Mouse (Mus musculus) heart, embryonic 11.5 days (tissue): ENCODE data around the gene 1500009L16Rik. TPM values are rescaled to one million over a fixed set of nuclear protein-coding genes. Genes with fewer than 3 reads are reported as not detected.

Experiments used
- ATAC-seq: fragments of 200-750 bp; cut with Nextera tagmentation; replicated peaks from 2 replicates; pipeline ENCODE4 v1.8.0; 2017; ENCODE audit warnings: moderate library complexity; ENCODE audit not compliant: insufficient number of reproducible peaks, low FRiP score, low TSS enrichment
- H3K27ac ChIP-seq: fragments of 300-500 bp; sonication (generic); 2 replicates; pipeline ENCODE4 v1.5.1; 2014; ENCODE audit warnings: mild to moderate bottlenecking, low read depth, low read length
- H3K27me3 ChIP-seq: fragments of 300-500 bp; sonication (generic); 2 replicates; pipeline ENCODE4 v1.6.1; 2014; ENCODE audit warnings: mild to moderate bottlenecking, low read length, mixed read lengths; ENCODE audit not compliant: control insufficient read depth, insufficient read depth
- H3K36me3 ChIP-seq: fragments of 300-500 bp; sonication (generic); 2 replicates; pipeline ENCODE4 v1.6.1; 2014; ENCODE audit warnings: mild to moderate bottlenecking, low read length, moderate library complexity, mixed read lengths; ENCODE audit not compliant: control insufficient read depth, insufficient read depth
- H3K4me1 ChIP-seq: fragments of 300-500 bp; sonication (generic); 2 replicates; pipeline ENCODE4 v1.6.1; 2014; ENCODE audit warnings: low read length; ENCODE audit not compliant: control insufficient read depth, insufficient read depth
- H3K4me2 ChIP-seq: fragments of 300-500 bp; sonication (generic); 2 replicates; pipeline ENCODE4 v1.6.1; 2014; ENCODE audit warnings: mild to moderate bottlenecking, moderate library complexity
- H3K4me3 ChIP-seq: fragments of 300-500 bp; sonication (generic); 2 replicates; pipeline ENCODE4 v1.5.1; 2014; ENCODE audit warnings: low read depth, low read length
- H3K9ac ChIP-seq: fragments of 300-500 bp; sonication (generic); 2 replicates; pipeline ENCODE4 v1.6.1; 2014; ENCODE audit warnings: mild to moderate bottlenecking, low read depth, low read length, moderate library complexity
- H3K9me3 ChIP-seq: fragments of 300-500 bp; sonication (generic); replicated peaks from 2 replicates; pipeline ENCODE4 v1.6.1; 2016; ENCODE audit warnings: low read length; ENCODE audit not compliant: control insufficient read depth
- WGBS: fragments of 180-500 bp; shearing (Covaris S2); extraction: QIAGEN DNeasy Blood & Tissue Kit; methylation state at CpG from one replicate; pipeline ENCODE4 v1.1.7; 2014; ENCODE audit not compliant: insufficient replicate concordance; 5-methylcytosine and 5-hydroxymethylcytosine counted together
- polyA plus RNA-seq: library from polyadenylated mRNA; unstranded; fragments of >200 nt; fragmentation: Nextera tagmentation; extraction: Ambion mirVana; gene quantifications from 2 replicates; pipeline ENCODE4 v1.2.1, GENCODE M21; 2014

Gene 1500009L16Rik
- polyA plus RNA-seq, 1 experiment from 2014 or later: 20.2 TPM

DNA sequence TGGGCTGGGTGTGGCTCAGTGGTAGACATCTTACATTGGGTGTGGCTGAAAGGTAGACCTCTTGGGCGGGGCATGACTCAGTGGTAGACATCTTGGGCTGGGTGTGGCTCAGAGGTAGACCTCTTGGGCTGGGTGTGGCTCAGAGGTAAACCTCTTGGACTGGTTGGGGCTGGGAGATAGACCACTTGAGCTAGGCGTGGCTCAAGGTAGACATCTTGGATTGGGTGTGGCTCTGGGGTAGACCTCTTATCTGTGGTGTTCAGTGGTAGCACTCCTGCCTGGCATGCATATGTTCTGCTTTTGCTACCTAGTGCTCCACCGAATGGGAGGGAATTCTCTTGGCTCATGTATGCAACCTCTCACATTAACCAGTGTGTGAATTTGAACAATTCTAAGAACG is 11.1 kb downstream of the 1500009L16Rik start:
- Histone ChIP-seq H3K4me3 (no peak overlapping the region), H3K4me2 (no peak overlapping the region), H3K27ac (no peak overlapping the region), H3K4me1 (no peaks in the 10 kb centered on the region), H3K36me3 (no peaks in the 10 kb centered on the region), H3K9ac (no peak overlapping the region), H3K27me3 (no peaks in the 10 kb centered on the region), H3K9me3 (no peaks in the 10 kb centered on the region)
- no peak for ATAC-seq
- 79% methylated on average over 4 of the region's 4 CpGs for WGBS

DNA sequence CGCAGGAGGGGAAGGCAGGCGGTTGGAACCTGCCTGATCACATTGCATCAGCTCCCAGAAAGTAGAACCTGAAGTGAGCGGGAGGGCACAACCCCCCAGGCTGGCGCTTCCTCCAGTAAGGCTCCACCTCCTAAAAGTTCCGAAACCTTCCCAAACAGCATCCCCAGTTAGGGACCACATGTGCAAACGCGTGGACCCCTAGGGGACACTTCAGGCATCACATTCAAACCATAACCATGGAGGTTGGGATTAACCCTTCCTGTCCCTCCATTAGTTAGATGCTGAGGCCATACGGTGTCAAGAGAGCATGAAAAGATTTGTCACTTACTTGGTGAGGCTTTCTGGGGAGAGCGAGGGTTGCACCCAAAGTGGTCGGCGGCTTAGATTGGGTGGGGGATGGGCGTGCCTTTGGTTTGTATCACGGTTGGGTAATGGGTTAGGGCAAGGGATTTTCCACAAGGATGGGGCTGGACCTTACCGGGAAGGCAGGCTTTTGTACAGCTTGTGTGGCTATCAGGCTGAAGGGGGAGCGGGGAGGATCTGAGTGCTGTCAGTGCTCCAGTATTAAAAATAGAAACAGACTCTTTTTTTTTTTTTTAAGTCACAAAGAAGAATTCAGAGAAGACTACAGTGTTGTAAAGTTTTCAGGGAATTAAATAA is 16.5 kb downstream of the 1500009L16Rik start:
- Histone ChIP-seq H3K27me3 (no peaks in the 10 kb centered on the region), H3K4me1 (peaks cover 3% of the 10 kb centered on the region; the same call in 1 of the 2 replicates), H3K4me3 (no peak overlapping the region), H3K9me3 (peaks cover 8% of the 10 kb centered on the region), H3K36me3 (no peaks in the 10 kb centered on the region), H3K9ac (no peak overlapping the region), H3K4me2 (no peak overlapping the region), H3K27ac (no peak overlapping the region)
- ATAC-seq: 0 out of 2 replicates have a peak, but pooled peaks have one; percentile 22
- WGBS: 62% methylated on average over 15 of the region's 15 CpGs

DNA sequence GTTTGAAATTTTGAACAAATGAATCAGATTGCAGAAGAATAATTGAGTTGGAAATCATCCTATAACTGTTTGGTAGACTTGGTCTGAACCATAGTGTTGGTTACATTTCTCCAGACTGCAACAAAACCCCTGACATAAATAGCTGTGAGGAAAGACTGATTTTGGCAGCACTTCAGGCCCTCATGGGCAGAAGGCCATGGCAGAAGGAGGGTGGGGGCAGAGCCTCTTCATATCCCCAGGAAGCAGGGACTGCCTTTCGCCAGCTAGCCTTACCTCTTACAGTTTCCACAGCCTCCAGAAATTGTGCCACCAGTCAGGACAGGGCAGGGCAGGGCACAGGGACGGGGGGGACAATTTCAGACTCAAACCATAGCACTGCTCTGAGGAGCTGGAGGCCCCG is 22.0 kb downstream of the 1500009L16Rik start:
- no peaks in the 10 kb centered on the region for H3K4me1 ChIP-seq
- H3K4me3 ChIP-seq: no peak overlapping the region
- H3K9ac ChIP-seq: no peak overlapping the region
- no peak for ATAC-seq
- H3K4me2 ChIP-seq: no peak overlapping the region
- peaks cover 10% of the 10 kb centered on the region for H3K9me3 ChIP-seq
- no peaks in the 10 kb centered on the region for H3K27me3 ChIP-seq
- H3K36me3 ChIP-seq: no peaks in the 10 kb centered on the region
- WGBS: 87% methylated on average over 3 of the region's 3 CpGs
- H3K27ac ChIP-seq: no peak overlapping the region

DNA sequence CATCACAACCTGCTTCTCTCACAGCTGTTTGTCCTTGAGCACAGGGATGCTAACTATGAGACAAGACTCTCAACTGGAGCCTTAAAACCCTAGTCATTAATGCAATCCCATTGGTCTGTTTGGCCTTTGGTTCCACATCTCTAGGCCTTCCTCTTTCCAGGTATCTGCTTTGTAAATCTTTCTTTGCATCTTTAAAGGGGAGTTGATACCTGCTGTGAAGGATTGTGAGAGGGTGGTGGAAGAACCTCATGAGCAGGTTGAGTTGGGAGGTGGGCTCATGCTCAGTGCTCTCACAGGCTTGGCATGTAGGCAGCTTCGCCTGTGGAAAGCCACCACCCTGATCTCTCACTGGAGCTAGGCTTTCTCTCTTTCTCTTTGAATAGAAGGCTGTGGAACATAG is 30.4 kb downstream of the 1500009L16Rik start:
- no peaks in the 10 kb centered on the region for H3K27me3 ChIP-seq
- H3K36me3 ChIP-seq: no peaks in the 10 kb centered on the region
- no peak for ATAC-seq
- 67% methylated on average over 1 of the region's 1 CpGs for WGBS
- no peak overlapping the region for H3K27ac ChIP-seq
- no peak overlapping the region for H3K4me2 ChIP-seq
- H3K4me3 ChIP-seq: no peak overlapping the region
- peaks cover 4% of the 10 kb centered on the region; the same call in 1 of the 2 replicates for H3K4me1 ChIP-seq
- no peak overlapping the region for H3K9ac ChIP-seq
- H3K9me3 ChIP-seq: no peaks in the 10 kb centered on the region

DNA sequence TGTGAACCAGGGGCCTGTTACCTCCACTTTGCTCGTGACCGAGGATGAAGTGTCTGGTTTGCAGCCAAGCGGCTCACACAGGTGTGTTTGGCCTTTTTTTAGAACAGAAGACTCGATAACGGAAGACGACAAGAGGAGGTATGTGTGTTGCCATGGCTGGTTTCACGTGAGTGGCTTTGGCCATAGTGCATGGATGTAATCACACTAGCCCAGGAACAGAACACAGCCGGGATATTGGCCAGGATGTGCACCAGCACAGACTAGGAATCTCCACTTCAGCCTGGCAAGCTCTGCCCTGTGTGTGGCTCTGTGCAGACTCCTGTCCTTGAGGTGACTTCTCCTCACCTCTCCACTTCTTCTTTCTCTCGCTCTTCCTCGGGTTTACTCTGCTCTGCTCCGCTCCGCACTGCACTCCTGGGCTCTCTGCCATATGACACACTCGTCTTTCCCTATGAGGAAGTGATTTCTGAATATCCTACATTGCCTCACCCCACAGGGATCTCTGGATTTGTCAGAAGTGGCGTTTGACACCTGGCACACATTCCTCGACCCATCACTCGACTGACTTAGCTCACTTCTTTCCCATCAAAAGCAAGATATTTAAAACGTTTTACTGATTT is 34.8 kb downstream of the 1500009L16Rik start:
- 75% methylated on average over 17 of the region's 17 CpGs for WGBS
- no peaks in the 10 kb centered on the region for H3K36me3 ChIP-seq
- no peaks in the 10 kb centered on the region for H3K9me3 ChIP-seq
- ATAC-seq: no peak
- H3K27ac ChIP-seq: no peak overlapping the region
- no peak overlapping the region for H3K4me2 ChIP-seq
- H3K27me3 ChIP-seq: no peaks in the 10 kb centered on the region
- H3K4me1 ChIP-seq: peaks cover 11% of the 10 kb centered on the region
- H3K9ac ChIP-seq: no peak overlapping the region
- H3K4me3 ChIP-seq: no peak overlapping the region

DNA sequence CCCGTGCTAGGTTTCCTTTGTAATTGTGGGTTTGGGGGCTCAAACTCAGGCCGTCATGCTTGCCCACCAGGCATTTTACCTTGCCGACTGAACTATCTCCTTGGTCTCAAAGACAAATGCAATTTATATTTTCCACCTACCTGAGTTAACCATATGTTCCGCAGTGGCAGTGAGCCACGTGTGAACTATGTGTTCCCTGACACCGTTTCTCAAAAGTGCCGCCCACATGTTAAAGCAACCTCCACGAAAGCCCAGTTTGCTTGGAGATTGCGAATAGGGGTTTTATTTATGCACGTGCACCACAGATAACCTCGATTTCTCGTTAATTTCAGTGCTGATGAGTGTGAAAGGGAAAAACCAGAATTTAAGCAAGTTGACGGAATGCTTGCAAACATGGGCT is 36.1 kb downstream of the 1500009L16Rik start:
- Histone ChIP-seq H3K4me1 (peaks cover 11% of the 10 kb centered on the region), H3K9ac (no peak overlapping the region), H3K27me3 (no peaks in the 10 kb centered on the region), H3K27ac (no peak overlapping the region), H3K36me3 (no peaks in the 10 kb centered on the region), H3K4me3 (no peak overlapping the region), H3K4me2 (no peak overlapping the region), H3K9me3 (no peaks in the 10 kb centered on the region; the same call in 1 of the 2 replicates)
- no peak for ATAC-seq
- 85% methylated on average over 13 of the region's 13 CpGs for WGBS

DNA sequence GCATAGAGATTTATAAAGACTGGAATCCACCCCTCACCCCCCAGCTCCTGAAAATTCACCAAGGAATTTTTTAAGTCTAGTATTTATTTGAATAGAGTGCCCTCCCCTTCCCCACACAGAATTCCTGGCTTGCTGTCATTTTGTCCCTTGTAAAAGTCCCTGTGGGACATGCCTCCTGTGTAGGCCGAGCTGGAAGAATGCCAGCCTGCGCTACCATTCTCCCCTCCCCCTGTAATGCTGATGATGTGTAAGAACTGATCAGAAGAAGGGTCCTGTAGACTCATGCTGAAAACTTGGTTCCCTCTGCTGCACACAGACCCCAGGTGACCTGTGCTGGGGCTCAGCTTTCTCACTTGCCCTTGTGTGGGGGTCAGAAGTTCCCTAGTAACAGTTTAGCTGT is 37.9 kb downstream of the 1500009L16Rik start:
- H3K36me3 ChIP-seq: no peaks in the 10 kb centered on the region
- H3K9me3 ChIP-seq: peaks cover 4% of the 10 kb centered on the region; the same call in 1 of the 2 replicates
- ATAC-seq: no peak
- H3K4me3 ChIP-seq: no peak overlapping the region
- H3K27ac ChIP-seq: no peak overlapping the region
- WGBS: 58% methylated on average over 2 of the region's 2 CpGs
- no peaks in the 10 kb centered on the region for H3K27me3 ChIP-seq
- H3K4me2 ChIP-seq: no peak overlapping the region
- peaks cover 11% of the 10 kb centered on the region for H3K4me1 ChIP-seq
- H3K9ac ChIP-seq: no peak overlapping the region

DNA sequence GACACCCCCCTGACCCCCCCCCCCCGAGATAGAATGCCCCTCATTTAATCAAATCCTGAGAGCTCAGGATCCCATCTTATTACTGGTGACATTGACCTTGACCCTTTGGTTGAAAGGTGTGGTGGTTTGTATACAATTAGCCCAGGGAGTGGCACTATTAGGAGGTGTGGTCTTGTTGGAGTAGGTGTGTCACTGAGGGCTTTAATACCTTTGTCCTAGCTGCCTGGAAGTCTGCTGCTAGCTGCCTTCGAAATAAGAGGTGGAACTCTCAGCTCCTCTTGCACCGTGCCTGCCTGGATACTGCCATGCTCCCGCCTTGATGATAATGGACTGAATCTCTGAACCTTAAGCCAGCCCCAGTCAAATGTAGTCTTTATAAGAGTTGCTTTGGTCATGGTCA is 41.2 kb downstream of the 1500009L16Rik start:
- WGBS: 80% methylated on average over 4 of the region's 4 CpGs
- Histone ChIP-seq H3K4me2 (no peak overlapping the region), H3K27ac (no peak overlapping the region), H3K9ac (no peak overlapping the region), H3K4me1 (peaks cover 7% of the 10 kb centered on the region; the same call in 1 of the 2 replicates), H3K27me3 (no peaks in the 10 kb centered on the region), H3K9me3 (peaks cover 4% of the 10 kb centered on the region; the same call in 1 of the 2 replicates), H3K4me3 (no peak overlapping the region), H3K36me3 (no peaks in the 10 kb centered on the region)
- ATAC-seq: no peak

DNA sequence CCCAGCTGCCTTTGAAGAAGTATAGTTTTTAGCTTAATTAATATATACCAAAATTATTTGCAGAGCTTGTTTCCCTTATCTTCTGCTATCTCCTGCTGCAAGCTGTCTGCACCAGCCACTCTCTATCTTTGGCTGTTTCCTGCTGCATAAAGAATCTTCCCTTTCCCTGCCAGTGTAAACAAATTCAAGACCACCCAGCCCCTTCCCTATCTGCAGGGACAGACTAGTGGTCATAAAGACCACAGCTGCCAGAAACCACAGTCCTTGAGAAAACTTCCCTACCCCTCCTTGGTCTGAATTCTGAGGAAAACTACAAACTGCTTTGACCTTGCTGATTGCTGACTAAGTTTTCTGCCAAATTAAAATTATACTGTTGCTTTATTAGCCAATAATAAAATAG is 44.2 kb downstream of the 1500009L16Rik start:
- H3K9me3 ChIP-seq: peaks cover 4% of the 10 kb centered on the region; the same call in 1 of the 2 replicates
- H3K36me3 ChIP-seq: no peaks in the 10 kb centered on the region
- H3K27me3 ChIP-seq: no peaks in the 10 kb centered on the region
- ATAC-seq: no peak
- H3K27ac ChIP-seq: no peak overlapping the region
- no peaks in the 10 kb centered on the region for H3K4me1 ChIP-seq
- H3K4me2 ChIP-seq: no peak overlapping the region
- H3K9ac ChIP-seq: no peak overlapping the region
- no peak overlapping the region for H3K4me3 ChIP-seq
